Mouse (Mus musculus): ENCODE measurements around the gene Gm28998. TPM values are rescaled to one million over a fixed set of nuclear protein-coding genes. Genes with fewer than 3 reads are reported as not detected.
"Not testable (repeated sequence)": the region's sequence is repeated elsewhere in the genome, so short reads cannot be mapped to it uniquely, and the experiment has no call there.

Gene Gm28998
- total RNA-seq (2021) = not detected
- long read RNA-seq, experiment 1 = 0 reads
- long read RNA-seq, experiment 2 = 0 reads

DNA sequence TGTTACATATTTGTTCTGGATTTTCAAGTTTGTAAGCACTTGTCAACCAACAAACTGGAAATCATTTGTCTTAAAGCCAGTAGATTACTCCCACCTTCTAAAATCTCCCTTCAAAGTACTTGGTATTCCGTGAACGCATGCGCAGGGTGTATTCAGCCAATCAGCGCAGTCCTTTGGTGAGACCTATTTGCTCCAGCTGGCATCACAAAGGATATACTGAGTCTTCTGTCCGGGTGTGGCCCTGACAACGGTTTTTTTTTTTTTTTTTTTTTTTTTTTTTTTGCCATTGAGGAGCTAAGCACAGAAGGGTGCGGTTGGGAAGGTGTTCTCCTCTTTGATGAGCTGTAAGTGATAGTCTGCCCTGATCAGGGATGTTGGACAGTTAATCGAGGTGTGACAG lies at the start of gene Gm28998:
TSS of gene Gm28998 (plus strand) at position 301 of the 400 bp plus-strand sequence.
- DNase-seq (ENCODE audit: low spot score in 2 of 2) = not testable (repeated sequence)

Other genes with a start within 250 kb of the Gm28998 start
- not detected for gene Gm21244, start 84.5 kb upstream of the Gm28998 start, total RNA-seq (2021)
- not detected for gene Gm21788, start 151.2 kb downstream of the Gm28998 start, total RNA-seq (2021)

All from adrenal gland, postnatal 4 days (tissue).